Mouse (Mus musculus): ENCODE measurements around the gene Mllt3. TPM values are rescaled to one million over a fixed set of nuclear protein-coding genes. Genes with fewer than 3 reads are reported as not detected.

The Mllt3 gene
- polyA plus RNA-seq, 1 experiment: 64.2 TPM

GRCm38 (mm10) chr4:87792511-87792910, 240.7 kb downstream of the Mllt3 start:
- no peak for TF ChIP-seq CTCF (IDR thresholded peaks at IDR 0.05; ENCODE audit: borderline replicate concordance, extremely low read depth, insufficient read depth, insufficient read length)
- TF ChIP-seq POLR2A (IDR thresholded peaks at IDR 0.05; ENCODE audit: borderline replicate concordance, extremely low read depth, insufficient read depth, insufficient read length, poor library complexity, severe bottlenecking): no peak
- DNase-seq (ENCODE audit: low read depth): no peak

- no peak for TF ChIP-seq POLR2A (IDR thresholded peaks at IDR 0.05; ENCODE audit: borderline replicate concordance, extremely low read depth, insufficient read depth, insufficient read length, poor library complexity, severe bottlenecking)
- no peak for TF ChIP-seq CTCF (IDR thresholded peaks at IDR 0.05; ENCODE audit: borderline replicate concordance, extremely low read depth, insufficient read depth, insufficient read length)
These were observed 243.7 kb downstream of the Mllt3 start for GRCm38 (mm10) chr4:87789446-87789845.

DNA sequence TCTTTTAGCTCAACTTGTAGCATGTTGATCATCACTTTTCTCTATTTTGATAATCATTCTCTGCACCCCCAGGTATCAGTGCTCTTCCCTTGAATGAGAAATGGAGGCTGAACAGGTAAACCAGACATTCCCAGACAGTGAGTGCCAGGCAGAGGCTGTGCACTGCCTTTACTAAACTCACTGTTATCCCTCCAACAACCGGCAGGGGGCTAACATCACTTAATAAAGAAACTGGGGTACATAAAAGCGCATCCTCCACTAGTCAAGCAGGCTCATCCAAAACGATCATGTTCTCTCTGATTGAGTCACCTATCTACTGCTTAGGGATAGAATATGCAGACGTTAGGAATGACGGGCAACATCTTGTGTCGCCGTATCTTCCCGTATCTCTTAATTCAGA, 244.5 kb downstream of the Mllt3 start:
- peak; percentile 65 for DNase-seq (ENCODE audit: low read depth)
- TF ChIP-seq POLR2A (IDR thresholded peaks at IDR 0.05; ENCODE audit: borderline replicate concordance, extremely low read depth, insufficient read depth, insufficient read length, poor library complexity, severe bottlenecking) (no peak), CTCF (IDR thresholded peaks at IDR 0.05; ENCODE audit: borderline replicate concordance, extremely low read depth, insufficient read depth, insufficient read length) (peak; percentile 57; the same call in 1 of the 2 replicates)

More at GRCm38 (mm10) chr4:87789446-87789845, 243.7 kb downstream of the Mllt3 start:
- DNase-seq (ENCODE audit: low read depth): no peak

DNA sequence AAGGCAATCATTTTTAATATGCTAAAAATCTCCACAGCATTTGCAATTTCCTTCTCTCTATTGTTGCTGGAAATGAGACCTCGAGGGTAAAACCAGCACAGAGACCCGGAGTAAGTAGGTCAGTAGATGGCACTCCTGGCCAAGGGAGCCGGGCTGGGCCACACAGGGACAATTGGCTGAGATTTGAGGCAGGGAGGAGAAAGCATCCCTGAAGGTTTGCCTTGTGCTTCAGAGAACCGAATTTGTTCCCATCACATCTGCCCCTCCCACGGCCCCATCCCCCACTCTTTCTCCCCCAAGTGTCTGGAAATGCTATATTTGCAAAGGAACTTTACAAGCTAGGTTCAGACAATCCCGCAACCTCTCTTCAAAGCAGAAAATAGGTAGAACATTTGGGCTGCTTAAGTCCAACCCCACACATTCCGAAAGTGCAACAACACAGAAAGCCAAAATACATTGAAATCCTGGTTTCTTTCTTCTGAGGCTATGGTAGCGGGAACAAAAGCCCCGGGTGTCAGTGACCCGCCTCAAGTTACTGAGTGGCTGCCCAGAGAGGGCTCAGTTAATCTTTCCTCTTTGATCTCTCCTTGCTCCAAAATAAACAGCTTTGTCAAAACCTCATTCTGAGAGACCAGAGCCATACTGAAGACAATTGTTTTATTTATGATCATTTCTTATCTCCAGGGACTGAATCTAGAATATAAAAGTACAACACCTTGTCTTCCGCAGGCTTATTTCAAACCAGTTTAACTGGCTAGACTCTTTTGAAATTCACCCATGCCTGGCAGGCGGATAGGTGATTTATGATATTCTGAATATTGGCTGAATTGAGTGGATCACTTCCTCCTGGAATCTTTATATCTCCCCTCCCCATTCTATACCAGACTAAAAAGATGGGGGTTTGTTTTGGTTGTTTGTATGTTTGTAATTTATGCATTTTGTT, 247.8 kb downstream of the Mllt3 start:
- peak; percentile 84 for DNase-seq (ENCODE audit: low read depth)
- TF ChIP-seq CTCF (IDR thresholded peaks at IDR 0.05; ENCODE audit: borderline replicate concordance, extremely low read depth, insufficient read depth, insufficient read length) (peak; percentile 72), POLR2A (IDR thresholded peaks at IDR 0.05; ENCODE audit: borderline replicate concordance, extremely low read depth, insufficient read depth, insufficient read length, poor library complexity, severe bottlenecking) (no peak)

DNA sequence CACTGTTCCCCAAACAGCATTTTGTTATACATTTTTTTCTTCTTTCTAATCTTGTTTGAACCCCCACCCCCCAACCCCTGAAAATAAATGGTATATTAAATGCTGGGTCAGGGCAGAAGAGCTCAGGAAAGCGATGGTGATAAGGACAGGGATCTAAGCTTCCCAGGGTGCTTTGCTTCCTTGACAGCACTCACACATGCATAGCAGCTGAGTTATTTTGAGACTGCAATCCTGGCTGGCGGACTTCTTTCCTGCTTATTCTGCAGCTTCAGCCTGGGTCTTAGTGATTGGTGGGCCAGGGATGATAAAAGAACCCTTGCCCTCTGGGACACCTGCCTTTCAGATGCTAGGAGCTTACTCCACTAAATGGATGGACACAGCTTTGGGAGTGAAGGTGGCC, 249.4 kb downstream of the Mllt3 start:
- TF ChIP-seq POLR2A (IDR thresholded peaks at IDR 0.05; ENCODE audit: borderline replicate concordance, extremely low read depth, insufficient read depth, insufficient read length, poor library complexity, severe bottlenecking) (no peak), CTCF (IDR thresholded peaks at IDR 0.05; ENCODE audit: borderline replicate concordance, extremely low read depth, insufficient read depth, insufficient read length) (no peak)
- DNase-seq (ENCODE audit: low read depth): no peak

DNA sequence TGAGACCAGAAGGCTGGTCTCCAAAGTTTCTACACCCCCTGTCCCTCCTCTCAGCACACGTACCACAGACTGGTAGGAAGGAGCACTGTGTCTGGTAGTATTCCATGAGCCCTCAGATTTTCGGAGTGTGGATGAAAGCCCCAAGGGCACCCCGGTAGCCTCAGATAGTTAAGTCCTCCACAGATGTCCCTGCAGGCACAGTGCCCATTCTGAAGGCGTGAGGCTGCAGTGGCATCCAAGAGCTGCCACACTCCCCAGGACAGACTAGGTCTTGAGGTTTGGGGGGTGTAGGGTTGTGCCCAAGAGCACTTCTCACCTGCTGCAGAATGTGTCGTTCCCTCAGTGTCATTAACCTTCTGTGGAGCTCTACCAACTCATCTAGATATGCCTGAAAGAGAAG, 251.2 kb downstream of the Mllt3 start:
- DNase-seq (ENCODE audit: low read depth): no peak
- TF ChIP-seq CTCF (IDR thresholded peaks at IDR 0.05; ENCODE audit: borderline replicate concordance, extremely low read depth, insufficient read depth, insufficient read length): no peak
- no peak for TF ChIP-seq POLR2A (IDR thresholded peaks at IDR 0.05; ENCODE audit: borderline replicate concordance, extremely low read depth, insufficient read depth, insufficient read length, poor library complexity, severe bottlenecking)

- TF ChIP-seq POLR2A (IDR thresholded peaks at IDR 0.05; ENCODE audit: borderline replicate concordance, extremely low read depth, insufficient read depth, insufficient read length, poor library complexity, severe bottlenecking): no peak
- TF ChIP-seq CTCF (IDR thresholded peaks at IDR 0.05; ENCODE audit: borderline replicate concordance, extremely low read depth, insufficient read depth, insufficient read length): no peak
- DNase-seq (ENCODE audit: low read depth): peak; percentile 36
These were observed 257.4 kb downstream of the Mllt3 start for GRCm38 (mm10) chr4:87775721-87776120.

- no peak for DNase-seq (ENCODE audit: low read depth)
- TF ChIP-seq POLR2A (IDR thresholded peaks at IDR 0.05; ENCODE audit: borderline replicate concordance, extremely low read depth, insufficient read depth, insufficient read length, poor library complexity, severe bottlenecking) (no peak), CTCF (IDR thresholded peaks at IDR 0.05; ENCODE audit: borderline replicate concordance, extremely low read depth, insufficient read depth, insufficient read length) (no peak)
These were observed 258.6 kb downstream of the Mllt3 start for GRCm38 (mm10) chr4:87774515-87774914.

- DNase-seq (ENCODE audit: low read depth): peak; percentile 74
- TF ChIP-seq CTCF (IDR thresholded peaks at IDR 0.05; ENCODE audit: borderline replicate concordance, extremely low read depth, insufficient read depth, insufficient read length) (no peak), POLR2A (IDR thresholded peaks at IDR 0.05; ENCODE audit: borderline replicate concordance, extremely low read depth, insufficient read depth, insufficient read length, poor library complexity, severe bottlenecking) (no peak)
These were observed 265.2 kb downstream of the Mllt3 start for GRCm38 (mm10) chr4:87767711-87768561.

DNA sequence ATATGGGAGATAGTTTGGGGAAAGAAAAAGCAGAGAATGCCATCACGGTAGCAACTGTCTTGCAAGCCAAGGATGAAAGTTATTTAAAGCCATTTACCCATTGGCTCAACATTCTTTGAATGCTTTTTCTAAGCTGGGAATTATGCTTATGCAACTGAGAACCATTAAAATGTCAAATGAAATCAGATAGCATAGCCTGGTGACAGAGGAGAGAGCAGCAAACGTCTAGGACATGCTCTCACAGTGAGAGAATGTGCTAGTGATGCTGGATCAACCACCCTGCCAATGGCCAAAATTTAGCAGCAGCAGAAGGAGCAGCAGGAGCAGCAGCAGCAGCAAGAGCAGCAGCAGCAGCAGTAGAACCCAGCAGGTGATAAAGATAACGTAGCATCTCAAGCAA, 267.4 kb downstream of the Mllt3 start:
- no peak for DNase-seq (ENCODE audit: low read depth)
- TF ChIP-seq POLR2A (IDR thresholded peaks at IDR 0.05; ENCODE audit: borderline replicate concordance, extremely low read depth, insufficient read depth, insufficient read length, poor library complexity, severe bottlenecking): no peak
- TF ChIP-seq CTCF (IDR thresholded peaks at IDR 0.05; ENCODE audit: borderline replicate concordance, extremely low read depth, insufficient read depth, insufficient read length): no peak

- no peak for TF ChIP-seq CTCF (IDR thresholded peaks at IDR 0.05; ENCODE audit: borderline replicate concordance, extremely low read depth, insufficient read depth, insufficient read length)
- TF ChIP-seq POLR2A (IDR thresholded peaks at IDR 0.05; ENCODE audit: borderline replicate concordance, extremely low read depth, insufficient read depth, insufficient read length, poor library complexity, severe bottlenecking): no peak
- DNase-seq (ENCODE audit: low read depth): no peak
These were observed 272.1 kb downstream of the Mllt3 start for GRCm38 (mm10) chr4:87761075-87761474.
